Mouse (Mus musculus) heart, postnatal 14 days (tissue): Measurements from ENCODE around the gene Gstm4. TPM values are rescaled to one million over a fixed set of nuclear protein-coding genes. Genes with fewer than 3 reads are reported as not detected.

Experiments
- DNase-seq, 2 experiments: peaks; one replicate each; pipeline ENCODE4 v3.0.0; 2021 to 2022
- intact Hi-C: fragments of 180-260 bp; cut with DNase I; formaldehyde crosslinking; loops from one replicate; pipeline ENCODE4 v1.15.1; 2025
- total RNA-seq, 2 experiments: library from RNA; stranded (reverse); gene quantifications; 2 replicates each; pipeline ENCODE4 v1.2.3; 2021

Gene Gstm4
- total RNA-seq, 2 experiments from 2014 or later: 9.2 to 10.1 TPM

- no peak for DNase-seq
- intact Hi-C loops: no loop called here
These were observed 28.4 kb upstream of the Gstm4 start for GRCm38 (mm10) chr3:108072983-108073569.

- peak; percentile 80 to 86 for DNase-seq
- intact Hi-C loops: loop anchor here (1.0 kb wide), 1 partner anchor 78 kb away; no protein-coding TSS in a partner anchor
These were observed 25.9 kb upstream of the Gstm4 start for GRCm38 (mm10) chr3:108070295-108071293.

GRCm38 (mm10) chr3:108069231-108069870 is 24.7 kb upstream of the Gstm4 start:
- DNase-seq: peak; percentile 47 to 52
- intact Hi-C loops: no loop called here

GRCm38 (mm10) chr3:108068826-108069225 is 24.1 kb upstream of the Gstm4 start:
- DNase-seq: no peak
- intact Hi-C loops: no loop called here

GRCm38 (mm10) chr3:108067370-108067934 is 22.8 kb upstream of the Gstm4 start:
- intact Hi-C loops: no loop called here

GRCm38 (mm10) chr3:108065551-108065950 is 20.9 kb upstream of the Gstm4 start:
- no peak for DNase-seq
- intact Hi-C loops: no loop called here

More at GRCm38 (mm10) chr3:108067370-108067934, 22.8 kb upstream of the Gstm4 start:
- no peak for DNase-seq

- intact Hi-C loops: loop anchor here (5.0 kb wide), 2 partner anchors 127 to 367 kb away; partner anchors contain the start of gene Ahcyl1
- DNase-seq: no peak
These were observed 20.0 kb upstream of the Gstm4 start for GRCm38 (mm10) chr3:108064672-108065071.

GRCm38 (mm10) chr3:108062648-108063047 is 18.0 kb upstream of the Gstm4 start:
- intact Hi-C loops: loop anchor here (5.0 kb wide), 2 partner anchors 125 to 365 kb away; partner anchors contain the start of gene Ahcyl1
- DNase-seq: no peak

GRCm38 (mm10) chr3:108061420-108061819 is 16.7 kb upstream of the Gstm4 start:
- intact Hi-C loops: loop anchor here (2.0 to 5.0 kb wide), 4 partner anchors 109 to 364 kb away; partner anchors contain the start of gene Ahcyl1
- DNase-seq: peak; percentile 38 to 69

- no peak for DNase-seq
- intact Hi-C loops: no loop called here
These were observed 5.8 kb upstream of the Gstm4 start for GRCm38 (mm10) chr3:108050493-108050892.

GRCm38 (mm10) chr3:108048306-108048705 is 3.6 kb upstream of the Gstm4 start:
- DNase-seq: no peak
- intact Hi-C loops: no loop called here

- intact Hi-C loops: no loop called here
- no peak for DNase-seq
These were observed 2.4 kb upstream of the Gstm4 start for GRCm38 (mm10) chr3:108046944-108047655.

GRCm38 (mm10) chr3:108033156-108033555 is 11.5 kb downstream of the Gstm4 start:
- DNase-seq: no peak
- intact Hi-C loops: no loop called here

GRCm38 (mm10) chr3:108032113-108032512 is 12.6 kb downstream of the Gstm4 start:
- DNase-seq: no peak
- intact Hi-C loops: no loop called here

GRCm38 (mm10) chr3:108028641-108029365 is 15.9 kb downstream of the Gstm4 start:
- intact Hi-C loops: no loop called here
- no peak for DNase-seq

- intact Hi-C loops: no loop called here
- no peak for DNase-seq
These were observed 18.1 kb downstream of the Gstm4 start for GRCm38 (mm10) chr3:108026597-108026996.

- DNase-seq: no peak
- intact Hi-C loops: no loop called here
These were observed 18.6 kb downstream of the Gstm4 start for GRCm38 (mm10) chr3:108026049-108026448.

- DNase-seq: no peak
- intact Hi-C loops: no loop called here
These were observed 19.4 kb downstream of the Gstm4 start for GRCm38 (mm10) chr3:108025318-108025717.

- intact Hi-C loops: no loop called here
- peak in 1 of 2 experiments; percentile 43 for DNase-seq
These were observed 22.0 kb downstream of the Gstm4 start for GRCm38 (mm10) chr3:108022650-108023049.
